Comparison of ENCODE assay signal across 8 mouse cellular contexts in genomic region chr6:45323505-45323904, GRCm38 (mm10).
A peak's percentile ranks its signal among the peaks of the same experiment; 100 is the strongest.
DNase-seq lines count a peak whose midpoint lies in the region; ATAC-seq and TF ChIP-seq lines count a peak whose summit lies in the region.

No protein-coding gene starts in this region.

- H3K27ac ChIP-seq in heart, embryonic 11.5 days (ENCODE audit: low read depth, low read length) = no peak overlapping the region
- no peak overlapping the region for H3K27ac ChIP-seq in thymus, adult 2 months (ENCODE audit: control insufficient read depth, insufficient read depth, low read length)

- no peak for TF ChIP-seq CTCF in thymus, adult 2 months (IDR thresholded peaks at IDR 0.05; ENCODE audit: borderline replicate concordance, control insufficient read depth, extremely low read depth, insufficient read depth, low read length, poor library complexity)

- ATAC-seq in heart, embryonic 11.5 days (replicated peaks; ENCODE audit: insufficient number of reproducible peaks, low FRiP score, low TSS enrichment) = no peak
- no peak for ATAC-seq in erythroblast, adult 5-6 weeks (replicated peaks; ENCODE audit: low FRiP score, poor library complexity, severe bottlenecking)

- TF ChIP-seq POLR2A in thymus, adult 2 months (IDR thresholded peaks at IDR 0.05; ENCODE audit: control insufficient read depth, extremely low read depth, insufficient read depth, low read length, poor library complexity) = no peak

- H3K4me3 ChIP-seq in heart, embryonic 11.5 days (ENCODE audit: low read depth, low read length) = no peak overlapping the region
- H3K4me3 ChIP-seq in thymus, adult 2 months (ENCODE audit: control insufficient read depth, insufficient read depth, low read length) = no peak overlapping the region

- peak; percentile 2 to 50 for DNase-seq in heart, postnatal 10 days
- DNase-seq in thymus, adult 2 months = peak; percentile 11
- DNase-seq in thymus, adult 18-20 months = no peak
- DNase-seq in cerebellum, postnatal 4 days (ENCODE audit: low spot score in 2 of 2) = peak; percentile 36 to 51
- DNase-seq in left cerebral cortex, postnatal 14 days (ENCODE audit: low spot score in 2 of 2) = peak; percentile 14 to 55
- peak; percentile 12 for DNase-seq in right cerebral cortex, adult 18-20 months

- intact Hi-C loops in heart, postnatal 10 days (cut with DNase I) = loop anchor here (1.0 to 10.0 kb wide), 2 partner anchors 711 to 1637 kb away; no protein-coding TSS in a partner anchor
- intact Hi-C loops in left cerebral cortex, postnatal 14 days (cut with DNase I) = loop anchor here (5.0 kb wide), 1 partner anchor 1639 kb away; no protein-coding TSS in a partner anchor

- no peaks in the 10 kb centered on the region for H3K27me3 ChIP-seq in heart, embryonic 11.5 days (ENCODE audit: control insufficient read depth, insufficient read depth, low read length)
- H3K27me3 ChIP-seq in thymus, adult 2 months (ENCODE audit: control insufficient read depth, insufficient read depth, low read length) = no peaks in the 10 kb centered on the region

- no peaks in the 10 kb centered on the region for H3K36me3 ChIP-seq in heart, embryonic 11.5 days (ENCODE audit: control insufficient read depth, insufficient read depth, low read length)
- no peaks in the 10 kb centered on the region for H3K36me3 ChIP-seq in thymus, adult 2 months (ENCODE audit: control insufficient read depth, insufficient read depth, low read length)

- no peak overlapping the region for H3K9ac ChIP-seq in heart, embryonic 11.5 days (ENCODE audit: low read depth, low read length)

- H3K9me3 ChIP-seq in heart, embryonic 11.5 days (replicated peaks; ENCODE audit: control insufficient read depth, low read length) = no peaks in the 10 kb centered on the region

- H3K4me2 ChIP-seq in heart, embryonic 11.5 days = no peak overlapping the region

- WGBS in heart, embryonic 11.5 days (ENCODE audit: insufficient replicate concordance) = 2% methylated on average over 2 of the region's 2 CpGs
- WGBS in thymus, adult 2 months = 8% methylated on average over 2 of the region's 2 CpGs

- H3K4me1 ChIP-seq in heart, embryonic 11.5 days (ENCODE audit: control insufficient read depth, insufficient read depth, low read length) = no peaks in the 10 kb centered on the region
- H3K4me1 ChIP-seq in thymus, adult 2 months (replicated peaks; ENCODE audit: control insufficient read depth, insufficient read depth, low read length) = no peaks in the 10 kb centered on the region

Comparison
In these comparisons a context has a peak if more than half of its experiments do, and no peak if none do; other contexts are left out.
1. DNase-seq: peak in heart, postnatal 10 days (2 of 2), thymus, adult 2 months (single experiment), cerebellum, postnatal 4 days (2 of 2), left cerebral cortex, postnatal 14 days (2 of 2) and right cerebral cortex, adult 18-20 months (single experiment); none in thymus, adult 18-20 months (0 of 2).